Mouse (Mus musculus): Measurements from ENCODE around the gene Rock2.

DNA sequence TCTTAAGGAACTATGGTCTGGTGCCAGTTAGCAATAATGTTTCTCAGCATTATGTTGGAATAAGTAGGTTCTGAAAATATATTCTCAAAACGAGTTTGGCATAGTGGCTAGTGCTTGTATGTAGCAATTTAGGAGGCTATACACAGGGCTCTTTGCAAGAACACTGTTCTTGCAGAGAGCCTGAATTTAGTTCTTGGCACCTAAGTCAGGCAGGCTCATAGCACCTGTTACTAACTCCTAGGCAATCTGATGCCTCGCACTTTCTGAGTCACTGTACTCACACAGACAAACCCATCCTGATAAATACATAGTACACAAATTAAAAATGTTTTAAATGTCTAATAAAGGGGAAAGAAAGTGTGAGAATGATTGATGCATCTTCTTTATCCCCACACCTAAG, 33.2 kb downstream of the Rock2 start:
- TF ChIP-seq POLR2A (IDR thresholded peaks at IDR 0.05; ENCODE audit: insufficient read length, low read depth) (no peak), E2F4 (IDR thresholded peaks at IDR 0.05; ENCODE audit: insufficient read depth) (no peak), TCF12 (IDR thresholded peaks at IDR 0.05; ENCODE audit: insufficient read depth, poor library complexity, severe bottlenecking) (no peak), TCF3 (IDR thresholded peaks at IDR 0.05; ENCODE audit: insufficient read length, low read depth) (no peak), MYOG (IDR thresholded peaks at IDR 0.05; ENCODE audit: control insufficient read depth in 1 of 3, insufficient read depth in 1 of 3, insufficient read length in 2 of 3, low read depth in 2 of 3) (no peak), USF1 (IDR thresholded peaks at IDR 0.05; ENCODE audit: low read depth) (no peak), POLR2AphosphoS2 (IDR thresholded peaks at IDR 0.05; ENCODE audit: insufficient read length, low read depth) (no peak)
